Mouse (Mus musculus) forebrain, embryonic 10.5 days (tissue): ENCODE results near the gene B230118H07Rik. TPM values are rescaled to one million over a fixed set of nuclear protein-coding genes. Genes with fewer than 3 reads are reported as not detected.

Experiments used
- DNase-seq: peaks from one replicate; pipeline ENCODE4 v3.0.0-alpha.2; 2017; ENCODE audit warnings: low spot score; ENCODE audit errors: extremely low spot score
- H3K27ac ChIP-seq: fragments of 300-500 bp; sonication (generic); 2 replicates; pipeline ENCODE4 v1.5.1; 2016; ENCODE audit warnings: mild to moderate bottlenecking
- H3K27me3 ChIP-seq: fragments of 300-500 bp; sonication (generic); 2 replicates; pipeline ENCODE4 v1.6.1; 2016; ENCODE audit warnings: mild to moderate bottlenecking; ENCODE audit not compliant: poor library complexity, severe bottlenecking
- H3K36me3 ChIP-seq: fragments of 300-500 bp; sonication (generic); replicated peaks from 2 replicates; pipeline ENCODE4 v1.6.1; 2016; ENCODE audit warnings: mild to moderate bottlenecking, moderate library complexity
- H3K4me1 ChIP-seq: fragments of 300-500 bp; sonication (generic); 2 replicates; pipeline ENCODE4 v1.6.1; 2016
- H3K4me3 ChIP-seq: fragments of 300-500 bp; sonication (generic); 2 replicates; pipeline ENCODE4 v1.5.1; 2016; ENCODE audit warnings: mild to moderate bottlenecking, moderate library complexity
- H3K9me3 ChIP-seq: fragments of 300-500 bp; sonication (generic); 2 replicates; pipeline ENCODE4 v1.6.1; 2016; ENCODE audit warnings: mild to moderate bottlenecking, moderate library complexity
- WGBS: fragments of 180-500 bp; shearing (Covaris S2); methylation state at CpG from one replicate; pipeline ENCODE4 v1.1.7; 2016; 5-methylcytosine and 5-hydroxymethylcytosine counted together
- polyA plus RNA-seq: library from polyadenylated mRNA; unstranded; fragments of >200 nt; fragmentation: Nextera tagmentation; extraction: Ambion mirVana; gene quantifications from 2 replicates; pipeline ENCODE4 v1.2.1, GENCODE M21; 2016

The B230118H07Rik gene
- polyA plus RNA-seq, 1 experiment from 2014 or later: 65.8 TPM

DNA sequence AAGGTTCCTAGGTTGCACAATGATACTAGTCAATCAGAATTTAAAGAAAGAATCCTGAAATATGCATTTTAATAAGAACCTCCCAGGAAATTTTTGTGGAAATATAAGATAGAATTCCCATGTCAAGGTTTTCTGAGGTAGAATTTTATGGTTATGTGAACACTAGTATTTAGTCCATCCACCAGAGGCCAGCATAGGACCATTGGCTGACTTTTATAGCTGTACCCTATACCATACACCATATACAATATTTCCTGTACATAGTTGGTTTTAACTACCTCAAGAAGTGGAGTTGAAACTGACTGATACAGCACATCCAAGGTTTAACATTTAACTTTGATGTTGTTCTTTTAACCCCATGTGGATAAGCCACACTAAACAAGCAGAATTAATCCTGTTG lies 52.1 kb downstream of the B230118H07Rik start:
- no peak overlapping the region for H3K4me3 ChIP-seq
- H3K9me3 ChIP-seq: no peaks in the 10 kb centered on the region
- H3K36me3 ChIP-seq: no peaks in the 10 kb centered on the region
- H3K4me1 ChIP-seq: peaks cover 55% of the 10 kb centered on the region
- no peak for DNase-seq
- H3K27me3 ChIP-seq: no peaks in the 10 kb centered on the region
- no peak overlapping the region for H3K27ac ChIP-seq

DNA sequence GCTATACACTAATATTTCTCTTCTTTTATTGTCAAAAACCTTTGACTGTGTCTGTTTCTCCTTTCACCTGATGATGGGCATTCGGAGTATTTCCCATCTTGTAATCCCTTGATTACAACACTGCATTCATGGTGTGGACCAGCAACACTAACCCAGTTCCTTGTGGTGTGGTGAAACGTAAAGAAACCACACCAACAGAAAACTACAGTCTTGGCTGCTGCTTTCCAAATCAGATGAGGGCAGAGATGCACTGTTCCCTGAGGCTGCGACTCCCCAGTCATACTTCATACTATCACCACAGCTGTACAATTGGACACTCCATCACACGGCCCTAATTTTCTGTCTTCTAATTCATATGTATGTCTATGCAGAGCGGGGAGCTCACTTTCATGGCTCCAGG lies 54.7 kb downstream of the B230118H07Rik start:
- H3K27me3 ChIP-seq: no peaks in the 10 kb centered on the region
- no peak overlapping the region for H3K27ac ChIP-seq
- no peaks in the 10 kb centered on the region for H3K9me3 ChIP-seq
- no peaks in the 10 kb centered on the region for H3K36me3 ChIP-seq
- H3K4me1 ChIP-seq: peaks cover 54% of the 10 kb centered on the region
- WGBS: 88% methylated on average over 5 of the region's 5 CpGs
- no peak for DNase-seq
- H3K4me3 ChIP-seq: no peak overlapping the region

DNA sequence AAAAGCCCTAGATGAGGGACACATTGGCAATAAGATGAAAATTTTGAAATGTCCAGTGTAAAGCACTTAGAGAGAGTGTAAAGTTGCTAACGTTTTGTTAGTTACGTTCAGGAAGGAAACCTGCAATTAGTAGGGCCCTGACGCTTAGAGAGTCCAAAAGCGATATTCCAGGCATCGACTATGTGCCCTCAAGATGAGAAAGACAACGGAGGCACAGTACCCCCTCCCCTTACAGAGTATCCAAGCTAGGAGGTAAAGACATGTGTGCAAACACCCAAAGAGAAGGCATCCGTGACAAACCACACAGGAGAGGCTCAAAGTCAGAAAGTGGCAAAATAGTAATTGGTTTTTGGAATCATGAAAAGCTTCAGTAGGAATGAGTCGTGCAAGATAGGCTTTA lies 56.4 kb downstream of the B230118H07Rik start:
- Histone ChIP-seq H3K27me3 (no peaks in the 10 kb centered on the region), H3K4me1 (peaks cover 41% of the 10 kb centered on the region), H3K4me3 (no peak overlapping the region), H3K27ac (peak overlapping the region; percentile 83), H3K36me3 (no peaks in the 10 kb centered on the region), H3K9me3 (no peaks in the 10 kb centered on the region; the same call in 1 of the 2 replicates)
- WGBS: 43% methylated on average over 8 of the region's 8 CpGs
- DNase-seq: peak; percentile 35

DNA sequence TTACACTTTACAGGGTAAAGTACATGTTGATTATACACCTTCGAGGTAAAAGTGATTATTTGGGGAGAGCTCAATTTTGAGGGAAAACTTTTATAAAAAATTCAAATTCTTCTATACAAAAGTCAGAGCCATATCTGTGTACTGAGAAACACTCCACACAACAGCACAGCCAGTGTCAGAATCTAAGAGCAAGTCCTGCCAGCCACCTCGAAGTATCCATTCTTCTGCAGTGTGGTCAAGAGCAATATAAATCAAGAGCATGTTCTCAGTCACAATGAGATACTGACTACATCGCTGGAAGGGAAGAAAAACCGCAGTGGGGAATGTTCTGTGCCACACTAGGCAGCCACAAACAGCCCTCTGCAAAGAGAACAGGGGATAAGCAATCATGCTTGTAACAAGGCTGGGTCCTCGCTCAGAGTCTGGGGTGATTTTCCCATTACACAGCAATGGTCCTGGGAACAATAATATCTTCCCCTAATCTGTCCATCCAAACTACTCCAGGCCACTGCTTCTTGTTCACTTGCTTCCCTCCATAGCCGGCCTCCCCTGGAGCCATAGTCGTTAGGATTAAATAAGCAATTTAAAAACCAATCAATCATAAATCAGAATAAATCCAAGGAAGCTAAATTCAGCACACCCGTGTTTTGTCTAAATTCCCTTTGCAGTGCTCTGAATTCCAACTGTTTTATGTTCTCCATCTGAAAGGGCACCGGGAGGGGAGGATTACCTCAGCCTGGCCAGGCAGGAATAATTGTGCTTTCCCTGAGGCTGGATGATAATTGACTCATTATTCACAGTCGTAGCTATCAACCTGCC lies 57.1 kb downstream of the B230118H07Rik start:
- Histone ChIP-seq H3K9me3 (no peaks in the 10 kb centered on the region; the same call in 1 of the 2 replicates), H3K27me3 (no peaks in the 10 kb centered on the region), H3K36me3 (no peaks in the 10 kb centered on the region), H3K27ac (peak overlapping the region; percentile 83), H3K4me1 (peaks cover 41% of the 10 kb centered on the region), H3K4me3 (no peak overlapping the region)
- WGBS: 24% methylated on average over 10 of the region's 10 CpGs
- DNase-seq: peak; percentile 62

DNA sequence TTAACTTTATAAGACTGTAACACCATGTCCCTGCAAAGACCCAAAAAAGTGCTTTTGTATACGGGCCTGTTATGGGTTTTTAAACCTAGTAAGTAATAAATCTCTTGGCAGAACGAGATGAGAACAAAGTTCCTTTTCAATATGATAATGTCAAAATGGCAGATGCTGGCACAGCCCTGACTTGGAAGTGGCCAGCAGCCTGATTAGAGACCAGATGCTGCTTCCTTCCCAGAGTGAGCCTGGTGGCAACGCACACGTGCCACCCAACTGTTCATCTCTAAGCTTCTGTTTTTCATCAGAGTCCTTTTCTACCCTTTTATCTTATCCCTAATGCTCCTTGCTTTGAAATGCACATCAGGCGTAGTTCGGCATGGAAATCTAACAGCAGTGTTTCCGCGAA lies 58.0 kb downstream of the B230118H07Rik start:
- no peaks in the 10 kb centered on the region; the same call in 1 of the 2 replicates for H3K9me3 ChIP-seq
- H3K4me3 ChIP-seq: no peak overlapping the region
- peaks cover 41% of the 10 kb centered on the region for H3K4me1 ChIP-seq
- no peak for DNase-seq
- H3K27me3 ChIP-seq: no peaks in the 10 kb centered on the region
- H3K27ac ChIP-seq: peak overlapping the region; percentile 83
- 62% methylated on average over 8 of the region's 8 CpGs for WGBS
- H3K36me3 ChIP-seq: no peaks in the 10 kb centered on the region

DNA sequence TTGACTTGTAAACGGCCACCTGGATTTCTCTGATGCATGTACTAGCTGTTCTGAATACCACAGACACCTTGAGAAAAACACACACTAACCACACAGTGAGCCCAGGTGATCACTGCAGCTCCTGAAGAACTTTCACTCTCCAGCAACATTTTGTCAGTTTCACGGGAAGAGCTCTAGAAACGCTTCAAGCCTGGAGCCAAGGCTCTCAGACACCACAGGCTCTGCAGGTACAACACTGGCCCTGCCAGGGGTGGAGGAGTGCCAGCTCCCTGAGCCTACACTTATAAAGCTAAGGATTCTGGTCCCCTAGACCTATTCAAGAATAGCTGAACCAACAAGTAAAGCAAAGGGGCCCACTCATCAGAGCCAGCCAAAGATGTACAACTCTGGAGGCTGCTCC lies 67.9 kb downstream of the B230118H07Rik start:
- Histone ChIP-seq H3K27me3 (peaks cover 8% of the 10 kb centered on the region; the same call in 1 of the 2 replicates), H3K4me3 (no peak overlapping the region), H3K27ac (no peak overlapping the region), H3K4me1 (peaks cover 19% of the 10 kb centered on the region), H3K9me3 (no peaks in the 10 kb centered on the region), H3K36me3 (no peaks in the 10 kb centered on the region)
- 80% methylated on average over 3 of the region's 3 CpGs for WGBS
- DNase-seq: no peak

DNA sequence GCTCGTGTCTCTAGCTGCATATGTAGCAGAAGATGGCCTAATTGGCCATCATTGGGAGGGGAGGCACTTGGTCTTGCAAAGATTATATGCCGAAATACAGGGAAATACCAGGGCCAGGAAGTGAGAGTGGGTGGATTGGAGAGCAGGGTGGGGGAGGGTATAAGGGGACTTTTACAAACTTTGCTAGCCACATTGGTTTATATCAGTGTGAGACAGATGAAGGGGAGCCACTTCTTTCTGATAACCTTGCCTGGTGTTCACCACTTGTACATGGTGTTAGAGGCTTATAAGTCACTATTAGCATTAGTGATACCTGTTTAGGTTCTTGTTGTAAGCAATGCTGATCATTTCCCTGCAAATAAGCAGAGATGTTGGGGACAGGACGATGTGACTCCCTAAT lies 68.4 kb downstream of the B230118H07Rik start:
- Histone ChIP-seq H3K36me3 (no peaks in the 10 kb centered on the region), H3K27ac (no peak overlapping the region), H3K27me3 (peaks cover 8% of the 10 kb centered on the region; the same call in 1 of the 2 replicates), H3K4me3 (no peak overlapping the region), H3K9me3 (no peaks in the 10 kb centered on the region), H3K4me1 (peaks cover 19% of the 10 kb centered on the region)
- DNase-seq: no peak
- WGBS: 85% methylated on average over 3 of the region's 3 CpGs

DNA sequence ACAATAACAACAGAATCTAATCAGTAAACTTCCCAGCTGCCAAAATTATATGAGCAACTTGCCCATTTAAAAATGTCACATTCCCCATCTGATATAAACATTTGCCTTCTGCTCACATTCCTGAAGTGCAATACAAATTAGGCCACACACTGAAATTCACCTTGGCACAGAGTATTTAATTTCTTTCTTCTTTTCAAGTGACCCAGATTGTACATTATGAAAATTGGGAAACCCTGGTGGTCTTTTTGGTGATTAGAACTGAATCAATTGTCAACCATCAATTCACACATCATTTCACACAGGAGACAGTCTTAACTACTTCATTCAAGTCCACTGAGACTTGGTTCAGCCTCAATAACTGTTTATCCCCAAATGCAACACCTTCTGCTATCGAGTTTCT lies 68.9 kb downstream of the B230118H07Rik start:
- H3K4me3 ChIP-seq: no peak overlapping the region
- DNase-seq: no peak
- no peaks in the 10 kb centered on the region for H3K36me3 ChIP-seq
- peaks cover 19% of the 10 kb centered on the region for H3K4me1 ChIP-seq
- no peaks in the 10 kb centered on the region for H3K9me3 ChIP-seq
- H3K27me3 ChIP-seq: peaks cover 8% of the 10 kb centered on the region; the same call in 1 of the 2 replicates
- H3K27ac ChIP-seq: no peak overlapping the region
- 62% methylated on average over 1 of the region's 1 CpGs for WGBS

DNA sequence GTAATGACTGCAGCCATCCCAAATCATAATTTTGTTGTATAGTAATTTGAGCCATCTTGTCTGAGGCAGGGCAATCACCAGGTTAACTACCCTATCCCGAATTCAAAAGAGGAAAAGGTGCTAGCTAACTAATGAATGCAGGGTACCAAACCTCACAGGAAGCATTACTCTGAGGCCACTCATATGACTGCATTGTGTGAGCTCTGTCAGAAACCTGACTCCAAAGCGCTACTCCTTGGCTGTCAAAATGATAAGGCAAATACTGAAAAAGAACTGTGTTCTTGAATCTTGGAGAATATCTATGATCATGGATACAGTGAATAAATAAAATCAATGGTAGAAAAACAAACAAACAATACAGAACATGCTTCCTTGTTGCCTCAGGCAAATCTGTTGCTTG lies 69.3 kb downstream of the B230118H07Rik start:
- no peak overlapping the region for H3K27ac ChIP-seq
- H3K4me1 ChIP-seq: peaks cover 19% of the 10 kb centered on the region
- no peak overlapping the region for H3K4me3 ChIP-seq
- no peak for DNase-seq
- peaks cover 8% of the 10 kb centered on the region; the same call in 1 of the 2 replicates for H3K27me3 ChIP-seq
- no peaks in the 10 kb centered on the region for H3K9me3 ChIP-seq
- H3K36me3 ChIP-seq: no peaks in the 10 kb centered on the region
- WGBS: 75% methylated on average over 2 of the region's 2 CpGs

DNA sequence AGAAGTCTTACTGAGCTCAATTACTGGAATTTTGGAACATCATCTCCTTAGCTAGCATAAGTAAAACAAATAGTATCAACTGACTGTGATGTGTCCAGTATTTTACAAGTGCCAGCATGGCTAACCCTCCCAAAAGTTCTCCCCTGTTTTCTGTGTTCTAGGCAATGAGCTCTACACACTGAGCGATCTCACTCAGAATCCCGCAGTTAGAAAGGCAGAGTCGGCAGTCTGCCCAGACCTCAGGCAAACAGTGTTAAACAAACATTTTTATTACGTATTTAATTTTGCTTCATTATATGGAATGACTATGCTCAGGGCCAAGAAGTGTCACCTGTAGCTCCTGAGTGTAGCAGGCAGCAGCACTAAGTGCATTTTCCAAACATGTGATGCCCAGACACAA lies 72.1 kb downstream of the B230118H07Rik start:
- no peaks in the 10 kb centered on the region for H3K9me3 ChIP-seq
- WGBS: 93% methylated on average over 4 of the region's 4 CpGs
- no peak overlapping the region for H3K4me3 ChIP-seq
- H3K36me3 ChIP-seq: no peaks in the 10 kb centered on the region
- no peak overlapping the region for H3K27ac ChIP-seq
- peaks cover 19% of the 10 kb centered on the region for H3K4me1 ChIP-seq
- H3K27me3 ChIP-seq: peaks cover 5% of the 10 kb centered on the region; the same call in 1 of the 2 replicates
- no peak for DNase-seq

DNA sequence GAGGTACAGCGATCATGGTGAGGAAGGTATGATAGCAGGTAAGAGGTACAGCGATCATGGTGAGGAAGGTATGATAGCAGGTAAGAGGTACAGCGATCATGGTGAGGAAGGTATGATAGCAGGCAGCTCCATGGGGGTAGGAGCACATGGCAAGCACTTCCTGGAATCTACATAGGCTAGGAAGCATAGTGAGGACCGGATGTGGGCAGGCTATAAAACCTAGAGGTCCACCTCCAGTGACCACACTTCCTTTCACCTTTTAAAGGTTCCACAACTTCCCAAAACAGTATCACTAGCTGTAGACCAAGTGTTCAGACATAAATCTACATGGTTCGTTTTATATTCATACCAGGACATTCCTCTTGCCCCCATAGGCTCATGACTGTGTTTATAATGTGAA lies 80.1 kb downstream of the B230118H07Rik start:
- 89% methylated on average over 4 of the region's 5 CpGs for WGBS
- no peaks in the 10 kb centered on the region for H3K27me3 ChIP-seq
- no peak overlapping the region for H3K27ac ChIP-seq
- H3K4me1 ChIP-seq: no peaks in the 10 kb centered on the region
- no peaks in the 10 kb centered on the region for H3K9me3 ChIP-seq
- no peaks in the 10 kb centered on the region for H3K36me3 ChIP-seq
- DNase-seq: no peak
- no peak overlapping the region for H3K4me3 ChIP-seq

DNA sequence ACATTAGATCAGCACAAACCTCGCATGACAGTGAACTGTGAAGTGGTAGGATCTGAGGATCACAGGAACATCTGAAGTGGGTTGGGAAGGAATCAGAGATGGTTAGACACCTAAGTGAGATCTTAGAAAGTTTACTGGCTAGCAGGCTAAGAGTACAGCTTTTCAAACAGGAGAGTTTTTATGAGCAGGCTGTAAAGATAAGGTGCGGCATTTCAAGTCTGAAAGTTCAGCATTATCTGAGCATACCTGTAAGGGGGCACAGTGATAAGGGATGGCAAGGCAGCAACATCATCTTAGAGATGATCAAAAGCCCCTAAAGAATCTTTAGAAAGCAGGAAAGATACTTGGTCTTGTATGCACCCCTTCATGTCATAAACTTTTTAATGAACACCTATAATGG lies 81.8 kb downstream of the B230118H07Rik start:
- no peak for DNase-seq
- H3K9me3 ChIP-seq: no peaks in the 10 kb centered on the region
- 92% methylated on average over 2 of the region's 2 CpGs for WGBS
- no peaks in the 10 kb centered on the region for H3K27me3 ChIP-seq
- no peak overlapping the region for H3K27ac ChIP-seq
- H3K4me3 ChIP-seq: no peak overlapping the region
- H3K36me3 ChIP-seq: no peaks in the 10 kb centered on the region
- no peaks in the 10 kb centered on the region for H3K4me1 ChIP-seq

DNA sequence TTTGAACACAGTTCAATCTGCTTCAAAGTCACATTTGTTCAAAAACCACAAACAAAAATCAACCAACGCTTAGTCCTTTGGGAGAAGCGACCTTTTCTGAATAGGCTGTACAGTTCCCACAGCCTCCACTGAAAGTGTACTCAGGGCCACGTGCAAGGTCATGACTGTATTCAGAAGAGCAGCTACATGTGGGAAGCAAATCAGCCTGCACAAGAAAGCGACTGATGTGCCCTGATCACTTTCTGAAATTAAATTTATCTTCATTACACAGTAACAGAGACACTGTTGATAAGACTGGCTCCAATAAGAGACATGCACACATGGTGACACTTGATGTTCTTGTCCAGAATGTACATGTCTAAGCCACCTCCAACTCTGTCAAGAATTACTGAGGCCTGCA lies 85.6 kb downstream of the B230118H07Rik start:
- H3K4me1 ChIP-seq: no peaks in the 10 kb centered on the region
- H3K27ac ChIP-seq: no peak overlapping the region
- no peaks in the 10 kb centered on the region for H3K27me3 ChIP-seq
- 88% methylated on average over 4 of the region's 4 CpGs for WGBS
- no peak overlapping the region for H3K4me3 ChIP-seq
- no peaks in the 10 kb centered on the region for H3K36me3 ChIP-seq
- no peak for DNase-seq
- no peaks in the 10 kb centered on the region for H3K9me3 ChIP-seq
